Mouse (Mus musculus) myocyte (in vitro differentiated cells): ENCODE measurements at regions not wholly inside any gene's neighbourhood (a gene's known extent, or its start where the extent isn't known, plus 50 kb on each side); places are given as distances from the start of the nearest gene placed in this dataset.

Experiments
- H3K27me3 ChIP-seq: one replicate; pipeline ENCODE4 v1.6.1; 2011; ENCODE audit not compliant: control insufficient read depth, insufficient read depth, insufficient read length
- H3K36me3 ChIP-seq: one replicate; pipeline ENCODE4 v1.6.1; 2011; ENCODE audit not compliant: control insufficient read depth, insufficient read depth
- H3K4me2 ChIP-seq: one replicate; pipeline ENCODE4 v1.6.1; 2011; ENCODE audit warnings: low read depth, control low read depth
- H3K4me3 ChIP-seq: one replicate; pipeline ENCODE4 v1.5.1; 2011; ENCODE audit warnings: mild to moderate bottlenecking, control low read depth, moderate library complexity
- H3K79me2 ChIP-seq: one replicate; pipeline ENCODE4 v1.6.1; 2011; ENCODE audit not compliant: control insufficient read depth, insufficient read depth
- H3ac ChIP-seq: one replicate; pipeline ENCODE4 v1.6.1; 2011; ENCODE audit not compliant: control insufficient read depth, insufficient read length
- CEBPB ChIP-seq: IDR thresholded peaks from 2 replicates; pipeline ENCODE4 v1.6.1; 2011; ENCODE audit warnings: mild to moderate bottlenecking, moderate library complexity; ENCODE audit not compliant: poor library complexity, insufficient read depth, severe bottlenecking
- E2F4 ChIP-seq: IDR thresholded peaks from one replicate; pipeline ENCODE4 v1.6.1; 2011; ENCODE audit warnings: mild to moderate bottlenecking, control low read depth, moderate library complexity; ENCODE audit not compliant: insufficient read depth
- MAX ChIP-seq: IDR thresholded peaks from one replicate; pipeline ENCODE4 v1.6.1; 2011; ENCODE audit warnings: low read depth, mild to moderate bottlenecking, control low read depth
- MYOD1 ChIP-seq, 3 experiments: IDR thresholded peaks; one replicate each; pipeline ENCODE4 v1.6.1; 2011; ENCODE audit warnings: control low read depth in 2 of 3, low read depth in 2 of 3, mild to moderate bottlenecking in 2 of 3, moderate library complexity in 1 of 3; ENCODE audit not compliant: insufficient read length in 2 of 3, control insufficient read depth in 1 of 3
- MYOG ChIP-seq, 3 experiments: IDR thresholded peaks; one replicate each; pipeline ENCODE4 v1.6.1; 2011; ENCODE audit warnings: control low read depth in 2 of 3, low read depth in 2 of 3, mild to moderate bottlenecking in 2 of 3; ENCODE audit not compliant: insufficient read length in 2 of 3, control insufficient read depth in 1 of 3, insufficient read depth in 1 of 3
- POLR2A ChIP-seq: IDR thresholded peaks from one replicate; pipeline ENCODE4 v1.6.1; 2011; ENCODE audit warnings: low read depth, mild to moderate bottlenecking, control low read depth, moderate library complexity; ENCODE audit not compliant: insufficient read length
- POLR2AphosphoS2 ChIP-seq: IDR thresholded peaks from one replicate; pipeline ENCODE4 v1.6.1; 2011; ENCODE audit warnings: low read depth, control low read depth; ENCODE audit not compliant: insufficient read length
- REST ChIP-seq: IDR thresholded peaks from one replicate; pipeline ENCODE4 v1.6.1; 2011; ENCODE audit warnings: mild to moderate bottlenecking, control low read depth, moderate library complexity; ENCODE audit not compliant: insufficient read depth, insufficient read length
- SRF ChIP-seq: IDR thresholded peaks from one replicate; pipeline ENCODE4 v1.6.1; 2011; ENCODE audit warnings: low read depth; ENCODE audit not compliant: control insufficient read depth, insufficient read length
- TCF12 ChIP-seq: IDR thresholded peaks from one replicate; pipeline ENCODE4 v1.6.1; 2011; ENCODE audit warnings: mild to moderate bottlenecking, control low read depth; ENCODE audit not compliant: poor library complexity, insufficient read depth, severe bottlenecking
- TCF3 ChIP-seq: IDR thresholded peaks from one replicate; pipeline ENCODE4 v1.6.1; 2011; ENCODE audit warnings: low read depth, control low read depth; ENCODE audit not compliant: insufficient read length
- USF1 ChIP-seq: IDR thresholded peaks from one replicate; pipeline ENCODE4 v1.6.1; 2011; ENCODE audit warnings: low read depth, mild to moderate bottlenecking, control low read depth, moderate library complexity

DNA sequence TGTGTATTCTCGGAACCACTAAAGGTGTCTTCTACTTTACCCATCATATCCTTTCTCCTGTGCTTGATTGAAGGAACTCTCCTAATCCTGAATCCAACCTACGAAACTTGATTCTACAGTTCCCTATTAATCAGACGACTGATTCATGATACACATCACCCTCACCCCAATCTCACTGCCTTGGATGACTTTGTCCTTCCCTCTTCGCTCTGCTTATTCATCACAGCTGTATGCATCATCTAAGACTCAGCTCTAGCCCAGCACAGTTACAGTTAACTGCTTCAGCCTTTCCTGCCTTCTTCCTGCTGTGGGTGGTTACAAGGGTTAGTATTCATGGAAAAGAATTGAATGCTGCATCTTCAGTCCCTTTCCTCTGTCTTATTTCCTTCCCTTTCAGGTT lies 640.1 kb upstream of the Cited2 start:
- Histone ChIP-seq H3K4me3 (no peak overlapping the region), H3ac (no peak overlapping the region), H3K79me2 (no peaks in the 10 kb centered on the region), H3K4me2 (no peak overlapping the region), H3K36me3 (no peaks in the 10 kb centered on the region), H3K27me3 (no peaks in the 10 kb centered on the region)
- TF ChIP-seq TCF3 (no peak), REST (no peak), MYOD1 (IDR thresholded peaks at IDR 0.05; ENCODE audit: control insufficient read depth in 1 of 3, insufficient read length in 2 of 3, low read depth in 2 of 3) (no peak), USF1 (no peak), SRF (no peak), POLR2A (no peak), TCF12 (no peak), POLR2AphosphoS2 (no peak), MYOG (IDR thresholded peaks at IDR 0.05; ENCODE audit: control insufficient read depth in 1 of 3, insufficient read depth in 1 of 3, insufficient read length in 2 of 3, low read depth in 2 of 3) (no peak), CEBPB (no peak), E2F4 (no peak), MAX (no peak)

DNA sequence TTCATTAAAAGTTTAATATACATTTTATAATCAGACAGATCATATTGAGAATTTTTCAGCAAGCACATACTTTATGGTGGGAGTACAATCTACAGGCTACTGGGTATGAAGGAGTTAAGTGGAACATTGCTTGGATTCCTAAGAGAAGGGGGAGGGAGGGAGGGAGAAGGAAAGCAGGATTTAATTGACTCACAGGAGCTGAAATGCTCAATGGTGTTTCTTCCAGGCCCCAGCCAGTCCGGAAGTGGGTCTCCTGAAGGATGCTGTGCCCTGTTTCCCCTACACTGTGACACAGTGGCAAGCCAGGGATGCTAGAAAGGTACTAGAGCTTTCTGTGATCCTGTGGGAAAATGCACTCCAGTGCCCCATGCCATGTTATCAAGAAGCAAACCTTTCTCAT lies 621.0 kb upstream of the Cited2 start:
- Histone ChIP-seq H3K79me2 (no peaks in the 10 kb centered on the region), H3K4me2 (no peak overlapping the region), H3K36me3 (no peaks in the 10 kb centered on the region), H3K4me3 (no peak overlapping the region), H3K27me3 (no peaks in the 10 kb centered on the region), H3ac (no peak overlapping the region)
- TF ChIP-seq CEBPB (no peak), MAX (no peak), SRF (no peak), POLR2A (no peak), MYOG (IDR thresholded peaks at IDR 0.05; ENCODE audit: control insufficient read depth in 1 of 3, insufficient read depth in 1 of 3, insufficient read length in 2 of 3, low read depth in 2 of 3) (no peak), POLR2AphosphoS2 (no peak), E2F4 (no peak), REST (no peak), MYOD1 (IDR thresholded peaks at IDR 0.05; ENCODE audit: control insufficient read depth in 1 of 3, insufficient read length in 2 of 3, low read depth in 2 of 3) (no peak), USF1 (no peak), TCF3 (no peak), TCF12 (no peak)

- Histone ChIP-seq H3K36me3 (no peaks in the 10 kb centered on the region), H3ac (no peak overlapping the region), H3K4me2 (no peak overlapping the region), H3K4me3 (no peak overlapping the region), H3K27me3 (no peaks in the 10 kb centered on the region), H3K79me2 (no peaks in the 10 kb centered on the region)
- TF ChIP-seq SRF (no peak), MYOG (IDR thresholded peaks at IDR 0.05; ENCODE audit: control insufficient read depth in 1 of 3, insufficient read depth in 1 of 3, insufficient read length in 2 of 3, low read depth in 2 of 3) (no peak), CEBPB (no peak), E2F4 (no peak), REST (no peak)
Observed at GRCm38 (mm10) chr10:17103416-17103815, 619.6 kb upstream of the Cited2 start.

DNA sequence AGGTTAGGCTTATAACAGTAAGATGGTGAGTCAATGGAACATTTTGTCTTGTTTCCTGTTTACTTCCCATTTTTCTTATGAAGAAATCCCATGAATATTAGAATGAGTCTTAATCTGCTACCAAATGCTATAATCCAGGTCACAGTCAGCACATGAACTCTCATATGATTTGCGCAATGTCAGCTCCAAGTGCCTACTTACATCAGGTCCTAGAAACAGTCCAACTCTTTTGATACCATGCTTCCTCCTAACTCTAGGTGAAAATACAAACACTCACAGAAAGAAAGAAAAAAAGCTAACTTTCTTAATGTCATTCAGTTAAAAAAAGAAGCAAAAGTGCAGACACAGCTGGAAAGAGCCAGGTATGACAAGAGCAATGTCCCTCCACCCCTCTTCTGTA lies 616.2 kb upstream of the Cited2 start:
- H3ac ChIP-seq = no peak overlapping the region
- no peaks in the 10 kb centered on the region for H3K79me2 ChIP-seq
- no peak overlapping the region for H3K4me3 ChIP-seq
- no peaks in the 10 kb centered on the region for H3K27me3 ChIP-seq
- no peaks in the 10 kb centered on the region for H3K36me3 ChIP-seq
- H3K4me2 ChIP-seq = no peak overlapping the region
- TF ChIP-seq POLR2A (no peak), TCF3 (no peak), REST (no peak), E2F4 (no peak), USF1 (no peak), MAX (no peak), CEBPB (no peak), MYOG (IDR thresholded peaks at IDR 0.05; ENCODE audit: control insufficient read depth in 1 of 3, insufficient read depth in 1 of 3, insufficient read length in 2 of 3, low read depth in 2 of 3) (no peak), MYOD1 (IDR thresholded peaks at IDR 0.05; ENCODE audit: control insufficient read depth in 1 of 3, insufficient read length in 2 of 3, low read depth in 2 of 3) (no peak), SRF (no peak)

GRCm38 (mm10) chr10:17111071-17111470 lies 611.9 kb upstream of the Cited2 start:
- Histone ChIP-seq H3K27me3 (no peaks in the 10 kb centered on the region), H3K79me2 (no peaks in the 10 kb centered on the region), H3ac (no peak overlapping the region), H3K36me3 (no peaks in the 10 kb centered on the region), H3K4me3 (no peak overlapping the region), H3K4me2 (peak overlapping the region; percentile 13)
- no peak for TF ChIP-seq SRF
- no peak for TF ChIP-seq USF1
- no peak for TF ChIP-seq MYOG (IDR thresholded peaks at IDR 0.05; ENCODE audit: control insufficient read depth in 1 of 3, insufficient read depth in 1 of 3, insufficient read length in 2 of 3, low read depth in 2 of 3)
- TF ChIP-seq TCF12 = no peak
- TF ChIP-seq E2F4 = no peak
- no peak for TF ChIP-seq CEBPB
- no peak for TF ChIP-seq MYOD1 (IDR thresholded peaks at IDR 0.05; ENCODE audit: control insufficient read depth in 1 of 3, insufficient read length in 2 of 3, low read depth in 2 of 3)
- no peak for TF ChIP-seq TCF3
- TF ChIP-seq MAX = no peak
- no peak for TF ChIP-seq POLR2AphosphoS2
- TF ChIP-seq REST = no peak
- no peak for TF ChIP-seq POLR2A
